Mouse (Mus musculus): ENCODE results near the gene Slc25a54. TPM values are rescaled to one million over a fixed set of nuclear protein-coding genes. Genes with fewer than 3 reads are reported as not detected.

Gene Slc25a54
- polyA plus RNA-seq, 1 experiment from 2014 or later, result not detected

DNA sequence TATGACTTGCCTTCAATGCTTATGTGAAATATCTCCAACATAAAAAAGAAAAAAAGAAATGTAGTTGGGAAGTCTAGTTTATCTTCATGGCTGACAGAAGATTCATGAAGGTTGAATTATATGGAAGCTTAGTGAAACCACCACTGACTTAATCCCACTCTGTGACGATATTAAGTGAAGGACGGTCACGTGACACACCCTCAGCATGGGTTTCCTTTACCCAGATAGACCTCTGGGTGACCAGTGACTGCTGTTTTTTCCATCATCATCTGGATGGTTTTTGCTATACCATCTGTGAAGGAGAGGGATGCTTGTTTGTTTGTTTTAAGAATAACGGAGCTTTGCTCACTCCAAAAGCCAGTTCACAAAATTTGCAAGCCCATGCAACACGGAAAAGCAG is 39.3 kb downstream of the Slc25a54 start:
- 76% methylated on average over 5 of the region's 5 CpGs for WGBS (ENCODE audit: insufficient replicate concordance)
- no peak overlapping the region for H3K4me2 ChIP-seq
- no peaks in the 10 kb centered on the region for H3K36me3 ChIP-seq (ENCODE audit: control insufficient read depth, insufficient read depth, low read length)
- H3K9ac ChIP-seq (ENCODE audit: low read depth, low read length), result no peak overlapping the region
- H3K27me3 ChIP-seq (ENCODE audit: control insufficient read depth, insufficient read depth, low read length), result no peaks in the 10 kb centered on the region
- peaks cover 11% of the 10 kb centered on the region; the same call in 1 of the 2 replicates for H3K4me1 ChIP-seq (ENCODE audit: control insufficient read depth, insufficient read depth, low read length)
- ATAC-seq (replicated peaks; ENCODE audit: insufficient number of reproducible peaks, low FRiP score, low TSS enrichment), result no peak
- no peak overlapping the region for H3K27ac ChIP-seq (ENCODE audit: low read depth, low read length)
- no peak overlapping the region for H3K4me3 ChIP-seq (ENCODE audit: low read depth, low read length)
- H3K9me3 ChIP-seq (replicated peaks; ENCODE audit: control insufficient read depth, low read length), result peaks cover 1% of the 10 kb centered on the region

DNA sequence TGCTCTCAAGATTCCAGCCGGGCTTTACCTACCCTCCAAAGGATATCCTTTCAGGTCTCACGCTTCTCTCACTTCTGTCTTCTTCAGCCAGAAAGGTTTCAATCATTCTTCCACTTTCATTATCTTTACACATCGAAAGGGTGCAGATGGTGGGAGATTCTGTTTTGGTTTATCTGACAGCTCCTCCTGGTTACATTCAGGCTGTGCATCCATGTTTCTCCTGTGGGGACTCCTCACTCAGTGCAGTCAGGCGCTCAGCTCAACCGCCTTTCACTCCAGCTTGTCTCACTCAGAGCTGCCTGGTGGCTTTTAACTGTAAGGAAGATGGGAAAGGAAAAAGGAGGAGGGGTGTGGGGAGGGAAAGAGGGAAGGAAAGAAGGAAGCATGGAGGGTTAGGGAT is 39.7 kb downstream of the Slc25a54 start:
- H3K9ac ChIP-seq (ENCODE audit: low read depth, low read length), result no peak overlapping the region
- H3K27me3 ChIP-seq (ENCODE audit: control insufficient read depth, insufficient read depth, low read length), result no peaks in the 10 kb centered on the region
- H3K4me3 ChIP-seq (ENCODE audit: low read depth, low read length), result no peak overlapping the region
- ATAC-seq (replicated peaks; ENCODE audit: insufficient number of reproducible peaks, low FRiP score, low TSS enrichment), result no peak
- H3K27ac ChIP-seq (ENCODE audit: low read depth, low read length), result no peak overlapping the region
- no peak overlapping the region for H3K4me2 ChIP-seq
- no peaks in the 10 kb centered on the region for H3K9me3 ChIP-seq (replicated peaks; ENCODE audit: control insufficient read depth, low read length)
- no peaks in the 10 kb centered on the region for H3K36me3 ChIP-seq (ENCODE audit: control insufficient read depth, insufficient read depth, low read length)
- H3K4me1 ChIP-seq (ENCODE audit: control insufficient read depth, insufficient read depth, low read length), result peaks cover 11% of the 10 kb centered on the region; the same call in 1 of the 2 replicates
- WGBS (ENCODE audit: insufficient replicate concordance), result 75% methylated on average over 5 of the region's 5 CpGs

DNA sequence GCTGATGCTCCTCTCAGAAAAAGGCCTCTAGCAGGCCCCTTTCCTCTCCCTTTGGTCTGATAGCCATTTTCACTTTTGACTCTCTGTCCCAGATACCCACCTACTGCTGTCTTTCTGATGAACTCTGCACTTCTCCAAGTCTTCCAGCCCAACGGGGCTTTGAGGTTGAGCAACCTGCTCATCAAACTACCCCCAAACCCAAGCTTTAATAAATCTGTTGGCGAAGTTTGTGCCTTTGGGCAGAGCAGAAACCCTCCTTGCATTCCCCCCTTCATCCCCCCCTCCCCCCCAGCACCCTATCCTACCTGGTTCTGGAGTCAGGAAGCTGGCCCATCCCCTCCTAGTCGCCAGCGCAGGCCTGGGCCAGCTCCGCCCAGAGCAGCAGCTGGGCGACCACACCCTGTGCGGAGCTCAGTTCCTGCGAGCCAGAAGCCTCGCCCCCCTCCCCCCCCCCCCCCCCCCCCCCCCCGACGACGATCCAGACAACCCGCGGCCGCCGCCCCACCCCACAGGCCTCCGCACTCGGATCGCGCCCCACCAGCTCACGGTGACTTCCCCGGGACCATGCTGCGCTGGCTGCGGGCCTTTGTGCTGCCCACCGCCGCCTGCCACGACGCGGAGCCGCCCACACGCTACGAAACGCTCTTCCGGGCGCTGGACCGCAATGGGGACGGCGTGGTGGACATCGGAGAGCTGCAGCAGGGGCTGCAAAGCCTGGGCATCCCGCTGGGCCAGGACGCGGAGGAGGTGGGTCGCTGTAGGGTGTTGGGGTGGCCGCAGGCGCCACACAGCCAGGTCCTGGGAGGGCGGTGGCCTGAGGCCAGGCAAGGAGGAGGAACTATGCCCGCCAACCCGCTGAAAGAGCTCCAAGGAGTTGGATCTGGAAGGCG is 42.6 kb downstream of the Slc25a54 start, which contains the start of gene Slc25a24:
Slc25a24 (plus strand) TSS at position 509 of the 890 bp plus-strand sequence.
- 3% methylated on average over 28 of the region's 49 CpGs for WGBS (ENCODE audit: insufficient replicate concordance)
- ATAC-seq (replicated peaks; ENCODE audit: insufficient number of reproducible peaks, low FRiP score, low TSS enrichment), result peak; percentile 87
- Histone ChIP-seq H3K27ac (ENCODE audit: low read depth, low read length) (peak within 1 kb of the TSS; percentile 94), H3K9me3 (replicated peaks; ENCODE audit: control insufficient read depth, low read length) (no peaks in the 10 kb centered on the region), H3K27me3 (ENCODE audit: control insufficient read depth, insufficient read depth, low read length) (no peaks in the 10 kb centered on the region), H3K4me3 (ENCODE audit: low read depth, low read length) (peak within 1 kb of the TSS; percentile 88), H3K4me2 (peak within 1 kb of the TSS; percentile 78), H3K36me3 (ENCODE audit: control insufficient read depth, insufficient read depth, low read length) (0 out of 2 replicates have a peak, but pooled peaks cover 3% of the 10 kb centered on the region), H3K9ac (ENCODE audit: low read depth, low read length) (peak within 1 kb of the TSS; percentile 97), H3K4me1 (ENCODE audit: control insufficient read depth, insufficient read depth, low read length) (peaks cover 19% of the 10 kb centered on the region)

DNA sequence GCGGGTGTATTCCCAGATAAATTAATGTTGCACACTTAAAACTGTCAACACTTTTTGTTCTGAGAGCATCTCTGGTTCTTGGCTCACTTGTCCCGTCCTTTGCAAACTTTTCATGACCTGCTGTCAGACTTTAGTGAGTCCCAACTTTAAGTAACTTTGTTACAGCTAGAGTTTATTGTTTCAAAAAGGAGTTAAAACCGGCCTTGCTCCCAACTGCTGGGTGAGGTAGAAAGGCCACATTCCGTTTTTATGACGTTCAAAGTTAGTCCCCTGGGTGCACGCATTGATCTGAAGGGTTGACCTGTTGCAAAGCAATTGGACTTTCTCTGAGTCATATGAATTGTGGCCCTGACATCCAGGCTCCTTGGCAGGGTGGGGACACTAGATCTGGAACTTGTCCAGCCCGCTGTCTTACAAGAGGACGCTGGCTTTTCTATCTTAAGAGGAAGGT is 43.3 kb downstream of the Slc25a54 start:
- Histone ChIP-seq H3K36me3 (ENCODE audit: control insufficient read depth, insufficient read depth, low read length) (0 out of 2 replicates have a peak, but pooled peaks cover 3% of the 10 kb centered on the region), H3K9ac (ENCODE audit: low read depth, low read length) (peak overlapping the region; percentile 97), H3K27me3 (ENCODE audit: control insufficient read depth, insufficient read depth, low read length) (no peaks in the 10 kb centered on the region), H3K4me1 (ENCODE audit: control insufficient read depth, insufficient read depth, low read length) (peaks cover 19% of the 10 kb centered on the region), H3K27ac (ENCODE audit: low read depth, low read length) (peak overlapping the region; percentile 94), H3K4me2 (peak overlapping the region; percentile 78), H3K4me3 (ENCODE audit: low read depth, low read length) (peak overlapping the region; percentile 88), H3K9me3 (replicated peaks; ENCODE audit: control insufficient read depth, low read length) (no peaks in the 10 kb centered on the region)
- 3% methylated on average over 8 of the region's 8 CpGs for WGBS (ENCODE audit: insufficient replicate concordance)
- peak; percentile 14; the same call in 1 of the 2 replicates for ATAC-seq (replicated peaks; ENCODE audit: insufficient number of reproducible peaks, low FRiP score, low TSS enrichment)

DNA sequence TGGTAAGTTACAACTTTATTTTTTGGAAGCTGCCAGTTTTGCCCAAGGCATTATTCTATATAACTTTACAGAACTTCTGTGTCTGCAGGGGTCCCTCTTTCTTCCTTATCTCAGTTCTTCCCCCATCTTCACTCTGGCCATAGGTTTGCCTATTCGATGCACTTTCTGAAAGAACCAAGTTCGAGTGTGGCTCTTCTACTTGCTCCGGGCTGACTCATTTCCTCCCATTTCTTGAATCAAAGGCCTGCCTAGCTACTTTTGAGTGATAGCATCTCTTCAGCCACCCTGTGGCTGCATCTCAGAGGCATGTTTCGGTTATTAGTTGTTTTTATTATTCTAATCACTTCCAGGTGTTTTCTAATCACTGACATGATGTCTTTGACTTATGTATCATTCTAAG is 43.8 kb downstream of the Slc25a54 start:
- ATAC-seq (replicated peaks; ENCODE audit: insufficient number of reproducible peaks, low FRiP score, low TSS enrichment), result no peak
- Histone ChIP-seq H3K9me3 (replicated peaks; ENCODE audit: control insufficient read depth, low read length) (no peaks in the 10 kb centered on the region), H3K4me3 (ENCODE audit: low read depth, low read length) (peak overlapping the region; percentile 88), H3K4me1 (ENCODE audit: control insufficient read depth, insufficient read depth, low read length) (peaks cover 19% of the 10 kb centered on the region), H3K36me3 (ENCODE audit: control insufficient read depth, insufficient read depth, low read length) (0 out of 2 replicates have a peak, but pooled peaks cover 3% of the 10 kb centered on the region), H3K27ac (ENCODE audit: low read depth, low read length) (no peak overlapping the region; the same call in 1 of the 2 replicates), H3K9ac (ENCODE audit: low read depth, low read length) (no peak overlapping the region), H3K4me2 (peak overlapping the region; percentile 78), H3K27me3 (ENCODE audit: control insufficient read depth, insufficient read depth, low read length) (no peaks in the 10 kb centered on the region)
- WGBS (ENCODE audit: insufficient replicate concordance), result 19% methylated on average over 4 of the region's 4 CpGs

DNA sequence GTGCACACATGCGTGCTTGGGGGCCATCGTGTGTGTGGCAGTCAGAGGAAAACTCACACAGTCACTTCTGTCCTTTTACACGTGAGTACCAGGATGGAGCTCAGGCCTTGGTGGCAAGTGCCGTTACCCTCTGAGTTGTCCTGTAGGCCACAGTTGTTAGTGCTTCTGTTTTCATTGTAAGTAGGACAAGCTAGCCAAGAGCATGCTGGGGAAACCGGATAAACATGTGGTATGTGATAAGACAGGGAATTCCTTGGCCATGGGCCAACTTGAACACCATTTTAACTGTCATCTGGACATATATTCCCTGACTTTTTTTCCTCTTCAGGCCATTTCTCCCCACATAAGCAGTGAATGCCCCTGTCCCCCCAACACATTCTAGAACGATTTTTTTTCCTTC is 45.3 kb downstream of the Slc25a54 start:
- 0 out of 2 replicates have a peak overlapping the region, but pooled peaks have one; percentile 17 for H3K4me2 ChIP-seq
- H3K9ac ChIP-seq (ENCODE audit: low read depth, low read length), result no peak overlapping the region
- 53% methylated on average over 6 of the region's 6 CpGs for WGBS (ENCODE audit: insufficient replicate concordance)
- 0 out of 2 replicates have a peak overlapping the region, but pooled peaks have one; percentile 10 for H3K27ac ChIP-seq (ENCODE audit: low read depth, low read length)
- H3K27me3 ChIP-seq (ENCODE audit: control insufficient read depth, insufficient read depth, low read length), result no peaks in the 10 kb centered on the region
- no peak overlapping the region for H3K4me3 ChIP-seq (ENCODE audit: low read depth, low read length)
- H3K36me3 ChIP-seq (ENCODE audit: control insufficient read depth, insufficient read depth, low read length), result 0 out of 2 replicates have a peak, but pooled peaks cover 3% of the 10 kb centered on the region
- H3K9me3 ChIP-seq (replicated peaks; ENCODE audit: control insufficient read depth, low read length), result no peaks in the 10 kb centered on the region
- ATAC-seq (replicated peaks; ENCODE audit: insufficient number of reproducible peaks, low FRiP score, low TSS enrichment), result peak; percentile 44; the same call in 1 of the 2 replicates
- peaks cover 19% of the 10 kb centered on the region for H3K4me1 ChIP-seq (ENCODE audit: control insufficient read depth, insufficient read depth, low read length)

DNA sequence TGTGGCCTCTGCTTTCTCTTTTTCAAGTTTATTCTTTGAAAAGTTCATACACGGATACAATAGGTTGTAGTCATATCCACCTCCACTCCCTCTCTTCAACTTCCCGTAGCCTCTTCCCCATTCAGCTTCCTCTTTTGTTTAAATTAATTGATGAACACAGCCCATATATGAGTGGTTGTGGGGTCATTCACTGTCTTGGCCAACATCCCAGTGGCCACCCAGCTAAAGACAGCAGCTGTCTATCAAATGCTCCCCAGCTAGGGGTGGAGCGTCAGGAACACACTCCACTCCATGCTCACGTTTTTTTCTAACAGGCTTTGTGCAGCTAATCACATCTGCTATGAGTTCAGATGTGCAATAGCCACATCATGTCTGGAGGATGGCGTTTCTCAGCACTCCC is 49.5 kb downstream of the Slc25a54 start:
- WGBS (ENCODE audit: insufficient replicate concordance), result 71% methylated on average over 5 of the region's 5 CpGs
- Histone ChIP-seq H3K9ac (ENCODE audit: low read depth, low read length) (no peak overlapping the region), H3K4me3 (ENCODE audit: low read depth, low read length) (no peak overlapping the region), H3K4me1 (ENCODE audit: control insufficient read depth, insufficient read depth, low read length) (peaks cover 8% of the 10 kb centered on the region), H3K4me2 (no peak overlapping the region), H3K9me3 (replicated peaks; ENCODE audit: control insufficient read depth, low read length) (no peaks in the 10 kb centered on the region), H3K27me3 (ENCODE audit: control insufficient read depth, insufficient read depth, low read length) (no peaks in the 10 kb centered on the region), H3K27ac (ENCODE audit: low read depth, low read length) (no peak overlapping the region), H3K36me3 (ENCODE audit: control insufficient read depth, insufficient read depth, low read length) (peaks cover 3% of the 10 kb centered on the region; the same call in 1 of the 2 replicates)
- no peak for ATAC-seq (replicated peaks; ENCODE audit: insufficient number of reproducible peaks, low FRiP score, low TSS enrichment)

DNA sequence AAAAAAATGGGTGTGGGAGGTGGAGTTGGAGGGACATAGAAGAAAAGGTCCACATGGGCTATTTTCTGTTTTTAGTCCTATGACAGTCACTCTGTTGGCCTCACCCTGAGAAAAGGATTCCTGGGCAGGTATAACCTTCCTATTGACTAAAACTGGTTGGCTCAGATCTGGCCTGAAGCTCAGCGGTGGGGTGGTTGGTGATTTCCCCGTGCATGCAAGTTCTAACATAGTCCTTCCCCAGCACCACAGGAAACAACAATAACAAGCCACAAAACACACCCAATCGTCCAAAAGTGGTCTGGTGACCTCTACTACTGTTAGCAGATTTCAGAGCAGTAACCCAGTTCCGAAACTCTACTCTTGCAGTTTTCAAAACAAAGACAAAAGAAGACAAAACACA is 52.7 kb downstream of the Slc25a54 start:
- Histone ChIP-seq H3K9me3 (replicated peaks; ENCODE audit: control insufficient read depth, low read length) (no peaks in the 10 kb centered on the region), H3K4me1 (ENCODE audit: control insufficient read depth, insufficient read depth, low read length) (no peaks in the 10 kb centered on the region), H3K36me3 (ENCODE audit: control insufficient read depth, insufficient read depth, low read length) (peaks cover 5% of the 10 kb centered on the region; the same call in 1 of the 2 replicates), H3K4me2 (no peak overlapping the region), H3K27ac (ENCODE audit: low read depth, low read length) (no peak overlapping the region), H3K4me3 (ENCODE audit: low read depth, low read length) (no peak overlapping the region), H3K27me3 (ENCODE audit: control insufficient read depth, insufficient read depth, low read length) (no peaks in the 10 kb centered on the region), H3K9ac (ENCODE audit: low read depth, low read length) (no peak overlapping the region)
- no peak for ATAC-seq (replicated peaks; ENCODE audit: insufficient number of reproducible peaks, low FRiP score, low TSS enrichment)
- WGBS (ENCODE audit: insufficient replicate concordance), result 87% methylated on average over 4 of the region's 4 CpGs
